Mouse (Mus musculus) cerebellum, adult 11 months (tissue): ENCODE measurements around the gene Fuz.

ENCODE experiments used
- DNase-seq: peaks from one replicate; pipeline ENCODE4 v3.0.0; 2022

Fuz gene

DNA sequence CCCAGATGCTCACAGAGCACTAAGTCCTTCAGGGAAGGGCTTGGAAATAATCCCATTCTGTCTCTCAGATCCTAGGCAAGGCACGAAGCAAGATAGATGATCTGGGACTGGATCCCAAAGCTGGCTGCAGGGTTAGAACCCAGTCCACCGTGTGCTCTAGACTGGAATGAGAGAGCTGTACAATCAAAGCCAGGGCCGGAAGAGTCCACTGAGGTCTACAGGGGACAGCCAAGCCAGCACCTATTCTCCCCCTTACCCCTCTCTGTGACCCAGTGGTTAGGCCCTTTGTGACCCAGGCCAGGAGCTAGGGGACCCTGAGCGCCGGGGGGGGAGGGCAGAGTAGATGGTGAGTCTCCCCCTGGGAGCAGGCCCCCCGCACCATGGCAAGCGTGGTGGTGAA lies 47.0 kb downstream of the Fuz start, which contains the start of gene Tsks:
TSS of gene Tsks (plus strand) at position 301 of the 400 bp plus-strand sequence.
- no peak for DNase-seq

DNA sequence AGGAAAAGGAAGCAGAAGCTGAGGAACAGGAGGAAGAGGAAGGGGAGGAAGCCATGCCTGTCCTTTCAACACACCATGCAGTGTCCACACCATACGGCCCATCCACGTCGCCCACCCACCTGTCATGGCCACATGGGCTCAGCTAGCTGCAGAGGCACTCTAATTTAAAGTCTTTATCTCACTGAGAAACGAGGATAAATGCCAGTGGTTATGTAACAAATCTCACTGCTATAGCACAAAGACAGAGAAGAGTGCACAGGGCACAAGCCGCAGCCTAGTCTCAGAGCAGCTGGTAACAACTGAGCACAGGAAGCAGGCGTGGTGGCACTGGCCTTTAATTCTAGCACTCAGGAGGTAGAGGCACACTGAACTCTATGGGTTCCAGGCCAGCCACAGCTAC lies 54.0 kb downstream of the Fuz start:
- no peak for DNase-seq

DNA sequence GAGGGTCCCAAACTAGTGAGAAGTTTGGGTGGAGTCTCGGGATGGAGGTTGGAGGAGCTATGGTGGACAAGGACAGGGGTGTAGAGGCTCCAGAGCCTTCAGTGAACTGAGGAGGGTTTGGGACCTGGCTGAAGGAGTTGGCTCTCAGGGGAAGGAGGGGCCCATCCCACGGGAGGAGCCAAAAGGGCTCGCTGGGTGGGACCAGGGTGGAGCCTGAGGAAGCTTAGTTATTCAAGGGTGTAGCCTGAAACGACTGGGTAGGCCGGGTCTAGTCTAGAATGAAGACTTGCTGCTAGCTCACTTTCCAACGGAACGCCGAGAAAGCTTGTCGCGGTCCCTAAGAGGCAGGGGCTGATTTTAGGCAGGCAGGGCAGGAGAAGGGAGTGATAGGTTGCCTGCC lies 56.1 kb downstream of the Fuz start:
- no peak for DNase-seq
